Mouse (Mus musculus) ovary, adult 2 months (tissue): Measurements from ENCODE around the gene Gm3453. TPM values are rescaled to one million over a fixed set of nuclear protein-coding genes. Genes with fewer than 3 reads are reported as not detected.

ENCODE experiments used
- polyA plus RNA-seq: library from polyadenylated mRNA; depleted of rRNA; stranded (reverse); fragments of >200 nt; gene quantifications from 2 replicates; pipeline ENCODE4 v1.2.3, GENCODE M21; 2012; rRNA removed

The Gm3453 gene
- not detected in 2 replicates for polyA plus RNA-seq

DNA sequence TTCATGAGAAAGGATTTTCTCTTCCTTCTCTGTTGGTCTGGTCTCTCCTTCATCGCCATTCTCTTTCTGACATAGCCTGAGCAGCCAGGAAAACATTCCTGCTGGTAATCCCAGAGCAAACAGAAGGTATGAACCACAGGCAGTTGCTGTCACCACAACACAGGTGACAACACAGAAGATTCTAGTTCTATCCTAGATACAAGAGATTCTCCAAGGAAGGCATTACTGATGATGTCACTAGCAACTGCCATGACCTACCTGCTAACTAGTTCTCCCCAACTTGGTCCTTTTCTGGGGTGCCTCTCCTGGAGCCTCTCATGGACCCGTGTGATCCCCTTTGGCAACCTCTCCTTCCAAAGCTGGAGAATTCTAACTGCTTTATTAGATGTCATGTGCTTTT lies at the start of gene Gm3453:
Gene Gm3453 (minus strand): TSS at position 101 of the 400 bp plus-strand sequence.

DNA sequence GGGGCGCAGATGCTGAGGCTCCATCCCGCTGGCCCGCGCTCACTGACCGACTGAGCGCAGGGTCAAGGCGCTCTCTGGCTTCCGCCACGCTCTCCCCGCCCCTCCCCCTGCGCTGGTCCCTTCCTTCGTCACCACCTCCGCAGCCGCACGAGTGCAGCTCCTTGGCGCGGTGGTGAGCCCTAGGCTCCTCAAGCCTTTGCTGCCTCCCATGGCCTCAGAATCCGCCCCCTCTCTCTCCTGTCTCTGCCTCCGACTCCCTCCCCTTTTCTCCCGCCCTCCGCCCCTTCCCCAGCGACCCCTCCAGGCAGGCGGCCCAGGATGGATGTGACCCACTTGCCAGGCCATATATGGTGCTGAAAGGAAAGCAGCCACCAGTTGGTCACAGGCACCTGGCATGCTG lies 17.3 kb downstream of the Gm3453 start, which contains the start of gene Gm3248:
Gene Gm3248 (minus strand): TSS at position 111 of the 400 bp plus-strand sequence.

Other genes with a start within 250 kb of the Gm3453 start
- 0.53 TPM in 1 of 2 replicates, not detected in the other for gene Gm3373, start 237.6 kb downstream of the Gm3453 start, polyA plus RNA-seq
- 0.23 TPM in 1 of 2 replicates, not detected in the other for gene Gm3383, start 171.2 kb downstream of the Gm3453 start, polyA plus RNA-seq
- gene Gm3424, start 148.8 kb downstream of the Gm3453 start, polyA plus RNA-seq, result not detected in 2 replicates
- gene Gm8237, start 98.8 kb downstream of the Gm3453 start, polyA plus RNA-seq, result not detected in 2 replicates
- not detected in 2 replicates for gene Gm3248, start 17.4 kb downstream of the Gm3453 start, polyA plus RNA-seq
- gene Gm6337, start 79.1 kb upstream of the Gm3453 start, polyA plus RNA-seq, result not detected in 2 replicates
- not detected in 2 replicates for gene Gm8206, start 114.8 kb upstream of the Gm3453 start, polyA plus RNA-seq
- gene Gm3468, start 129.5 kb upstream of the Gm3453 start, polyA plus RNA-seq, result not detected in 2 replicates
- not detected in 2 replicates for gene Gm3476, start 146.7 kb upstream of the Gm3453 start, polyA plus RNA-seq
- not detected in 2 replicates for gene Gm21560, start 240.2 kb upstream of the Gm3453 start, polyA plus RNA-seq